Mouse (Mus musculus): ENCODE results near the gene Tfap2e.

GRCm38 (mm10) chr4:126706630-126707438 lies 29.2 kb downstream of the Tfap2e start:
- TF ChIP-seq CTCF (IDR thresholded peaks at IDR 0.05) (no peak), EP300 (IDR thresholded peaks at IDR 0.05) (no peak)
